Mouse (Mus musculus) MEL (cell line): Measurements from ENCODE around the gene C2. TPM values are rescaled to one million over a fixed set of nuclear protein-coding genes. Genes with fewer than 3 reads are reported as not detected.

Source experiments
- DNase-seq: peaks from one replicate; pipeline ENCODE4 v3.0.0; 2011; ENCODE audit warnings: low read depth, low spot score
- H3K27ac ChIP-seq: 2 replicates; pipeline ENCODE4 v1.5.1; 2012; ENCODE audit warnings: low read depth, mild to moderate bottlenecking, control low read depth, low read length, moderate library complexity; ENCODE audit not compliant: control insufficient read depth
- H3K27me3 ChIP-seq, 2 experiments: fragments of 150-350 bp in 1 of 2; sonication (generic) in 1 of 2; 2 replicates each; pipeline ENCODE4 v1.6.1; 2012; ENCODE audit warnings: low read length in 2 of 2, mild to moderate bottlenecking in 2 of 2, improper control_type of control experiment in 1 of 2, moderate library complexity in 1 of 2; ENCODE audit not compliant: insufficient read depth in 2 of 2, control insufficient read depth in 1 of 2
- H3K36me3 ChIP-seq, 2 experiments: 2 replicates each; pipeline ENCODE4 v1.6.1; 2012 to 2014; ENCODE audit warnings: low read length in 2 of 2, improper control_type of control experiment in 1 of 2, inconsistent platforms in 1 of 2, mild to moderate bottlenecking in 1 of 2; ENCODE audit not compliant: insufficient read depth in 2 of 2, control insufficient read depth in 1 of 2
- H3K4me1 ChIP-seq, 2 experiments: fragments of 150-350 bp in 1 of 2; sonication (generic) in 1 of 2; 2 replicates each; pipeline ENCODE4 v1.6.1; 2012; ENCODE audit warnings: low read length in 2 of 2, improper control_type of control experiment in 1 of 2, mild to moderate bottlenecking in 1 of 2; ENCODE audit not compliant: insufficient read depth in 2 of 2, control insufficient read depth in 1 of 2
- H3K4me3 ChIP-seq, 2 experiments: fragments of 150-350 bp in 1 of 2; sonication (generic) in 1 of 2; 2 replicates each; pipeline ENCODE4 v1.5.1; 2012; ENCODE audit warnings: low read depth in 2 of 2, low read length in 2 of 2, mild to moderate bottlenecking in 2 of 2, moderate library complexity in 2 of 2, control low read depth in 1 of 2, improper control_type of control experiment in 1 of 2; ENCODE audit not compliant: control insufficient read depth in 1 of 2, insufficient read depth in 1 of 2
- H3K79me2 ChIP-seq: 2 replicates; pipeline ENCODE4 v1.6.1; 2012; ENCODE audit warnings: mild to moderate bottlenecking, low read length, moderate library complexity; ENCODE audit not compliant: control insufficient read depth, poor library complexity, insufficient read depth
- H3K9ac ChIP-seq: 2 replicates; pipeline ENCODE4 v1.6.1; 2012; ENCODE audit warnings: low read depth, mild to moderate bottlenecking, control low read depth, low read length, moderate library complexity; ENCODE audit not compliant: control insufficient read depth, poor library complexity, severe bottlenecking
- H3K9me3 ChIP-seq: fragments of 150-350 bp; sonication (generic); replicated peaks from 2 replicates; pipeline ENCODE4 v1.6.1; 2012; ENCODE audit warnings: mild to moderate bottlenecking, low read length, improper control_type of control experiment, moderate library complexity; ENCODE audit not compliant: insufficient read depth
- CTCF ChIP-seq, 3 experiments: IDR thresholded peaks in 2 of 3; conservative IDR thresholded peaks in 1 of 3; 2 replicates each; pipeline ENCODE4 v1.5.1; 2011 to 2012; ENCODE audit warnings: low read length in 3 of 3, low read depth in 2 of 3, mild to moderate bottlenecking in 2 of 3, improper control_type of control experiment in 1 of 3, inconsistent platforms in 1 of 3, mixed read lengths in 1 of 3, moderate library complexity in 1 of 3; ENCODE audit not compliant: control insufficient read depth in 1 of 3, insufficient read depth in 1 of 3, poor library complexity in 1 of 3, severe bottlenecking in 1 of 3
- EP300 ChIP-seq, 2 experiments: IDR thresholded peaks; 2 replicates each; pipeline ENCODE4 v1.6.1; 2011; ENCODE audit warnings: improper control_type of control experiment in 2 of 2, low read length in 2 of 2, low read depth in 1 of 2, mild to moderate bottlenecking in 1 of 2
- ETS1 ChIP-seq: IDR thresholded peaks from 2 replicates; pipeline ENCODE4 v1.6.1; 2012; ENCODE audit warnings: low read depth, mild to moderate bottlenecking, inconsistent platforms, low read length, improper control_type of control experiment, moderate library complexity
- GATA1 ChIP-seq: IDR thresholded peaks from 2 replicates; pipeline ENCODE4 v1.6.1; 2011; ENCODE audit warnings: low read depth, low read length, improper control_type of control experiment
- JUND ChIP-seq: IDR thresholded peaks from 2 replicates; pipeline ENCODE4 v1.6.1; 2011; ENCODE audit warnings: low read depth, mild to moderate bottlenecking, improper control_type of control experiment, low read length
- KAT2A ChIP-seq: conservative IDR thresholded peaks from 2 replicates; pipeline ENCODE4 v1.6.1; 2012; ENCODE audit warnings: low read depth, low read length, improper control_type of control experiment, inconsistent platforms
- MAFK ChIP-seq: IDR thresholded peaks from 2 replicates; pipeline ENCODE4 v1.6.1; 2011; ENCODE audit warnings: low read depth, mild to moderate bottlenecking, low read length, improper control_type of control experiment, borderline replicate concordance
- MAZ ChIP-seq: IDR thresholded peaks from 2 replicates; pipeline ENCODE4 v1.6.1; 2012; ENCODE audit warnings: low read depth, mild to moderate bottlenecking, inconsistent platforms, low read length, improper control_type of control experiment
- MEF2A ChIP-seq: IDR thresholded peaks from 2 replicates; pipeline ENCODE4 v1.6.1; 2014; ENCODE audit warnings: low read depth, mild to moderate bottlenecking, inconsistent platforms, low read length, improper control_type of control experiment; ENCODE audit not compliant: poor library complexity, insufficient replicate concordance, severe bottlenecking; ENCODE audit errors: extremely low read depth
- NRF1 ChIP-seq: IDR thresholded peaks from 2 replicates; pipeline ENCODE4 v1.6.1; 2014; ENCODE audit warnings: low read depth, mild to moderate bottlenecking, inconsistent platforms, low read length, improper control_type of control experiment, moderate library complexity; ENCODE audit not compliant: poor library complexity, insufficient read depth, severe bottlenecking
- POLR2A ChIP-seq, 2 experiments: IDR thresholded peaks; 2 replicates each; pipeline ENCODE4 v1.6.1; 2011 to 2012; ENCODE audit warnings: low read length in 2 of 2, mild to moderate bottlenecking in 2 of 2, control low read depth in 1 of 2, improper control_type of control experiment in 1 of 2, low read depth in 1 of 2, moderate library complexity in 1 of 2; ENCODE audit not compliant: control insufficient read depth in 1 of 2, insufficient read depth in 1 of 2, poor library complexity in 1 of 2
- POLR2AphosphoS2 ChIP-seq: IDR thresholded peaks from 2 replicates; pipeline ENCODE4 v1.6.1; 2011; ENCODE audit warnings: low read length, improper control_type of control experiment
- POLR2AphosphoS5 ChIP-seq: IDR thresholded peaks from 2 replicates; pipeline ENCODE4 v1.6.1; 2012; ENCODE audit warnings: low read depth, borderline replicate concordance, mild to moderate bottlenecking, inconsistent platforms, low read length, moderate library complexity, mixed read lengths
- RAD21 ChIP-seq: IDR thresholded peaks from 2 replicates; pipeline ENCODE4 v1.6.1; 2011; ENCODE audit warnings: mild to moderate bottlenecking, low read depth, low read length, improper control_type of control experiment
- SIN3A ChIP-seq: IDR thresholded peaks from 2 replicates; pipeline ENCODE4 v1.6.1; 2012; ENCODE audit warnings: low read length, improper control_type of control experiment, inconsistent platforms
- SMC3 ChIP-seq: IDR thresholded peaks from 2 replicates; pipeline ENCODE4 v1.6.1; 2011; ENCODE audit warnings: low read depth, low read length, improper control_type of control experiment
- TAL1 ChIP-seq: IDR thresholded peaks from 2 replicates; pipeline ENCODE4 v1.6.1; 2012; ENCODE audit warnings: mild to moderate bottlenecking, inconsistent platforms, low read length, moderate library complexity, mixed read lengths
- TBP ChIP-seq: IDR thresholded peaks from 2 replicates; pipeline ENCODE4 v1.8.0; 2011; ENCODE audit warnings: low read depth, low read length, improper control_type of control experiment
- UBTF ChIP-seq: IDR thresholded peaks from 2 replicates; pipeline ENCODE4 v1.6.1; 2012; ENCODE audit warnings: low read depth, mild to moderate bottlenecking, inconsistent platforms, low read length, improper control_type of control experiment, moderate library complexity, borderline replicate concordance; ENCODE audit not compliant: insufficient read depth
- USF2 ChIP-seq, 2 experiments: IDR thresholded peaks; 2 replicates each; pipeline ENCODE4 v1.6.1; 2011 to 2012; ENCODE audit warnings: improper control_type of control experiment in 2 of 2, low read length in 2 of 2, borderline replicate concordance in 1 of 2, inconsistent platforms in 1 of 2, low read depth in 1 of 2, mild to moderate bottlenecking in 1 of 2; ENCODE audit not compliant: insufficient read depth in 1 of 2
- ZNF384 ChIP-seq: IDR thresholded peaks from 2 replicates; pipeline ENCODE4 v1.6.1; 2012; ENCODE audit warnings: low read depth, mild to moderate bottlenecking, inconsistent platforms, low read length, improper control_type of control experiment
- polyA plus RNA-seq, 2 experiments: library from polyadenylated mRNA; stranded (reverse) in 1 of 2; unstranded in 1 of 2; fragments of >175 nt in 1 of 2; fragments of >200 nt in 1 of 2; gene quantifications; 2 replicates each; pipeline versions ENCODE4 v1.2.1 to v1.2.4; 2012; ENCODE audit warnings: low replicate concordance in 2 of 2, low read depth in 1 of 2; ENCODE audit not compliant: insufficient read length in 2 of 2, insufficient read depth in 1 of 2, missing spikeins in 1 of 2
- total RNA-seq: library from RNA; depleted of rRNA; stranded (reverse); fragments of 300-350 nt; gene quantifications from 2 replicates; pipeline ENCODE4 v1.2.3, GENCODE M21; 2012

Gene C2
- total and polyA plus RNA-seq, 3 experiments: 2.2 to 9.4 TPM; not detected in 1

GRCm38 (mm10) chr17:34840736-34841307, 57.2 kb downstream of the C2 start:
- DNase-seq: no peak
- no peak overlapping the region for H3K4me3 ChIP-seq
- H3K36me3 ChIP-seq: no peaks in the 10 kb centered on the region; a peak in 2 of 4 replicates
- no peak for TF ChIP-seq MAFK
- TF ChIP-seq TBP: no peak
- no peak for TF ChIP-seq TAL1
- no peak for TF ChIP-seq POLR2A (IDR thresholded peaks at IDR 0.05; ENCODE audit: control insufficient read depth in 1 of 2, insufficient read depth in 1 of 2, low read depth in 1 of 2, low read length in 2 of 2, poor library complexity in 1 of 2)
- no peak for TF ChIP-seq MEF2A
- TF ChIP-seq KAT2A: no peak
- no peak for TF ChIP-seq RAD21
- no peak for TF ChIP-seq POLR2AphosphoS2
- TF ChIP-seq, all 39 proteins: peak for 0
- Histone ChIP-seq H3K27me3 (no peaks in the 10 kb centered on the region), H3K27ac (no peak overlapping the region), H3K9ac (no peak overlapping the region), H3K79me2 (peaks cover 7% of the 10 kb centered on the region), H3K9me3 (no peaks in the 10 kb centered on the region), H3K4me1 (peaks cover 0 to 8% of the 10 kb centered on the region in 2 experiments; a peak in 2 of 4 replicates)

GRCm38 (mm10) chr17:34838785-34839184, 59.3 kb downstream of the C2 start:
- no peak for TF ChIP-seq JUND
- no peak for TF ChIP-seq SIN3A
- no peak for TF ChIP-seq MEF2A
- no peak for TF ChIP-seq EP300 (IDR thresholded peaks at IDR 0.05; ENCODE audit: low read depth in 1 of 2, low read length in 2 of 2)
- no peak for TF ChIP-seq USF2 (IDR thresholded peaks at IDR 0.05; ENCODE audit: borderline replicate concordance in 1 of 2, insufficient read depth in 1 of 2, low read depth in 1 of 2, low read length in 2 of 2)
- TF ChIP-seq SMC3: no peak
- TF ChIP-seq ZNF384: no peak
- no peak for TF ChIP-seq POLR2AphosphoS5
- TF ChIP-seq ETS1: no peak
- TF ChIP-seq NRF1: no peak
- no peak for TF ChIP-seq MAZ
- TF ChIP-seq GATA1: no peak
- TF ChIP-seq UBTF: no peak
- no peak for TF ChIP-seq CTCF (IDR thresholded peaks at IDR 0.05 in 2 of 3, conservative IDR thresholded peaks at IDR 0.05 in 1 of 3; ENCODE audit: control insufficient read depth in 1 of 3, insufficient read depth in 1 of 3, low read depth in 2 of 3, low read length in 3 of 3, poor library complexity in 1 of 3, severe bottlenecking in 1 of 3)
- TF ChIP-seq, all 39 proteins: peak for 0
- peaks cover 0 to 8% of the 10 kb centered on the region in 2 experiments; a peak in 2 of 4 replicates for H3K4me1 ChIP-seq
- no peak overlapping the region for H3K4me3 ChIP-seq
- no peaks in the 10 kb centered on the region for H3K27me3 ChIP-seq
- H3K9me3 ChIP-seq: no peaks in the 10 kb centered on the region
- H3K27ac ChIP-seq: no peak overlapping the region
- H3K36me3 ChIP-seq: no peaks in the 10 kb centered on the region; a peak in 2 of 4 replicates
- DNase-seq: no peak
- H3K79me2 ChIP-seq: peaks cover 7% of the 10 kb centered on the region
- no peak overlapping the region for H3K9ac ChIP-seq
